Mouse (Mus musculus): ENCODE results near the gene Olfr1051. TPM values are rescaled to one million over a fixed set of nuclear protein-coding genes. Genes with fewer than 3 reads are reported as not detected.

Olfr1051 gene
- polyA plus RNA-seq (2014; fragmentation: Illumina TruSeq; extraction: RNeasy Lipid Tissue Mini Kit (QIAGEN cat#74804); ENCODE audit: low read depth, low replicate concordance) = not detected

DNA sequence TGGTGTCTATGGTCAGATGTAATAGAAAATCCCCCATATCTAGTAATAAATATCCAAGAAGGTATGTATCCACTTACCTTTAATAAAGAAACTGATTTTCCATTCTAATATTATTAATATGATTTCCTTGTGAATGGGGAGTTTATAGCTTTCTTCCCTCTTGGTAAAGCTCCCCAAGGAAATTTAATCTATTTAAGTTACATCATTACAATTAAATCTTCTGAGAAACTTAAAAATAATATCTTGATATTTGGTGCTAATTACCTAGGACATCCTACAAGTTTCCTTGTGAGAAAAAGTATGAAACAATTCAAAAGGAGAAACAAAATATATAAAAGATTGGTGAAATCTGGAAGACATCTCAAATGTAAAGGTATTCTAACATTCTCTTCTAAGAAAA is at the start of gene Olfr1051:
Gene Olfr1051, minus strand, starts transcription at position 101 of the 400 bp plus-strand sequence.

DNA sequence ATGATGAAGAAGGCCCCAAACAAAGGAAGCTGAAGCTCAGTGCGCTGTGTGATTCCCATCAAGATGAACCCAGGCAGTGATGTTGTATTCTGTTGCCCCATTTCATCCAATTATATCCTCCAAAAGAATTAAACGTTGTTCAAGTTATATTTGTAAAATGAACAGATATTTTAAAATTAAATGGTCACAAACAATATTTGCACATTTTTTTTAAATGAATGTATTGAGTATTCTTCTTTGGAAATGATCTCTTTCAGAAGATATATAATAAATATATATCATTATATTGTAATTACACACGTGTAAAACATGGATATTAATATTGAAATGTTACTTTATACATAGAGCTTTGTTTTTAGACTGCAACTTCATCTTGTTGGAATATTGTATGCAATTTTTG is 36.3 kb upstream of the Olfr1051 start, which contains the start of gene Olfr1053:
Gene Olfr1053, minus strand, starts transcription at position 101 of the 400 bp plus-strand sequence.

DNA sequence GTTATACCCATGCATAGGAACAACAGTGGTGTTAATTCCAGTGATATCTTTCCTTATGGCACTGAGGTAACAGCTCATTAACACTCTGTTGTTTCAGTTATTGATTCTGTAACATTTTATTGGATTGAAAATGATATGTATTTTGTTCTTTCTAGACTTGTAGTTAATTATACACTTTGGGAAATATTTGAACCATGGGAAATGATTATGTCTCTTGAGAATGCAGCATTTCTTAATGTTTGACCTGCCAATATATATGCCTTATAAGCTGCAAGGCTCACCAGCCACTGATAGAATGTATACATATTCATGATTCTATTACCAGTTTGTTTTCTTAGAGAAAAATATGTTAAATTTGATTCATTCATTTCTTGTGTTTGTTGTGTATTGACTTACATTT is 13.3 kb upstream of the Olfr1051 start, which contains the start of gene Olfr1052:
Gene Olfr1052, plus strand, starts transcription at position 301 of the 400 bp plus-strand sequence.

DNA sequence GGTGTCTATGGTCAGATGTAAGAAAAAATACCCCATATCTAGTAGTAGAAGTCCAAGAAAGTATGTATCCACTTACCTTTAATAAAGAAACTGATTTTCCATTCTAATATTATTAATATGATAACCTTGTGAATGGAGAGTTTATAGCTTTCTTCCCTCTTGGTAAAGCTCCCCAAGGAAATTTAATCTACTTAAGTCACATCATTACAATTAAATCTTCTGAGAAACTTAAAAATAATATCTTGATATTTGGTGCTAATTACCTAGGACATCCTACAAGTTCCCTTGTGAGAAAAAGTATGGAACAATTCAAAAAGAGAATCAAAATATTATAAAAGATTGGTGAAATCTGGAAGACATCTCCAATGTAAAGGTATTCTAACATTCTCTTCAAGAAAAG is 20.7 kb downstream of the Olfr1051 start, which contains the start of gene Olfr1049:
Gene Olfr1049, minus strand, starts transcription at position 101 of the 400 bp plus-strand sequence.

DNA sequence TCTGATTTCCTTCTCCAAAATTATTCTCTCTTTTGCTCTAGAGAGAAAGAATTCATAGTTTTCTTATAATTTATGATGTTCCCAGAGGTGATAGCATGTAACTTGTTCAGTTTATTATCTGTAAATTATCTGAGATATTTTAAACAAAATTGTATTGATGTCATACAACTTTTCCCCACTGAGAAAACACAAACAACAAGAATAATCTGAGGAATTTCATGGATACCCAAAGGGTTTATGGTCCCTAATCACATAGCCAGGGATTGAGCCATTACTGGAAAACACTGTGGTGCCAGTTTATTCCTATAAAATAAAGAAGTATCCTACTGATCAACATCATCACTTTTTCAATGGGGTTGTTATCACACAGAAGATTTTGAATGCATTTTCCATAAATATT is 38.7 kb downstream of the Olfr1051 start, which contains the start of gene Olfr1048:
Gene Olfr1048, minus strand, starts transcription at position 101 of the 400 bp plus-strand sequence.

DNA sequence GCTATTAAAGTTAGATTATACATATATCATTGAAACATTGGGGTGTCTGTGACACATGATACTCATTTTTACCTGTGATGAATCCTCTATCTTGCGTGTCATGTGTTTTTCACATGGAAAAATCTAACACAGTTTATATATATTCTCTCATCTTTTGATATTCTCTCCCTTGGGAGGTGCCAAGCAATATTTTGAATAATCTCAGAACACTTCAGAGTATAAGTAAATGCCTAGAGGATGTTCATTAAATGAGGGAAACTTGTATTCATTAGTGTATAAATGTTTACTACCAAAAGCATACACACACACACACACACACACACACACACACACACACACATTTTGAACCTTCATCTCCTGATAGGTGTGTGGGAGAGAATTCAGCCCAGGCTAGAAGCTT is 47.6 kb downstream of the Olfr1051 start, which contains the start of gene Olfr1047:
Gene Olfr1047, minus strand, starts transcription at position 101 of the 400 bp plus-strand sequence.

Other genes starting within 250 kb of the Olfr1051 start
- 2.3 TPM for gene Olfr1034, start 233.2 kb downstream of the Olfr1051 start, polyA plus RNA-seq (2014; fragmentation: Illumina TruSeq; extraction: RNeasy Lipid Tissue Mini Kit (QIAGEN cat#74804); ENCODE audit: low read depth, low replicate concordance)
- gene Olfr1036, start 205.1 kb downstream of the Olfr1051 start, polyA plus RNA-seq (2014; fragmentation: Illumina TruSeq; extraction: RNeasy Lipid Tissue Mini Kit (QIAGEN cat#74804); ENCODE audit: low read depth, low replicate concordance) = not detected
- not detected for gene Olfr1037, start 191.7 kb downstream of the Olfr1051 start, polyA plus RNA-seq (2014; fragmentation: Illumina TruSeq; extraction: RNeasy Lipid Tissue Mini Kit (QIAGEN cat#74804); ENCODE audit: low read depth, low replicate concordance)
- gene Olfr1039, start 143.2 kb downstream of the Olfr1051 start, polyA plus RNA-seq (2014; fragmentation: Illumina TruSeq; extraction: RNeasy Lipid Tissue Mini Kit (QIAGEN cat#74804); ENCODE audit: low read depth, low replicate concordance) = not detected
- gene Olfr1040, start 132.4 kb downstream of the Olfr1051 start, polyA plus RNA-seq (2014; fragmentation: Illumina TruSeq; extraction: RNeasy Lipid Tissue Mini Kit (QIAGEN cat#74804); ENCODE audit: low read depth, low replicate concordance) = not detected
- gene Olfr1042, start 117.2 kb downstream of the Olfr1051 start, polyA plus RNA-seq (2014; fragmentation: Illumina TruSeq; extraction: RNeasy Lipid Tissue Mini Kit (QIAGEN cat#74804); ENCODE audit: low read depth, low replicate concordance) = not detected
- not detected for gene Olfr1043, start 111.6 kb downstream of the Olfr1051 start, polyA plus RNA-seq (2014; fragmentation: Illumina TruSeq; extraction: RNeasy Lipid Tissue Mini Kit (QIAGEN cat#74804); ENCODE audit: low read depth, low replicate concordance)
- gene Olfr1044, start 101.3 kb downstream of the Olfr1051 start, polyA plus RNA-seq (2014; fragmentation: Illumina TruSeq; extraction: RNeasy Lipid Tissue Mini Kit (QIAGEN cat#74804); ENCODE audit: low read depth, low replicate concordance) = not detected
- not detected for gene Olfr52, start 93.4 kb downstream of the Olfr1051 start, polyA plus RNA-seq (2014; fragmentation: Illumina TruSeq; extraction: RNeasy Lipid Tissue Mini Kit (QIAGEN cat#74804); ENCODE audit: low read depth, low replicate concordance)
- not detected for gene Olfr1045, start 76.1 kb downstream of the Olfr1051 start, polyA plus RNA-seq (2014; fragmentation: Illumina TruSeq; extraction: RNeasy Lipid Tissue Mini Kit (QIAGEN cat#74804); ENCODE audit: low read depth, low replicate concordance)
- not detected for gene Olfr1046, start 59.8 kb downstream of the Olfr1051 start, polyA plus RNA-seq (2014; fragmentation: Illumina TruSeq; extraction: RNeasy Lipid Tissue Mini Kit (QIAGEN cat#74804); ENCODE audit: low read depth, low replicate concordance)
- gene Olfr1047, start 47.7 kb downstream of the Olfr1051 start, polyA plus RNA-seq (2014; fragmentation: Illumina TruSeq; extraction: RNeasy Lipid Tissue Mini Kit (QIAGEN cat#74804); ENCODE audit: low read depth, low replicate concordance) = not detected
- gene Olfr1048, start 38.8 kb downstream of the Olfr1051 start, polyA plus RNA-seq (2014; fragmentation: Illumina TruSeq; extraction: RNeasy Lipid Tissue Mini Kit (QIAGEN cat#74804); ENCODE audit: low read depth, low replicate concordance) = not detected
- gene Olfr1049, start 20.8 kb downstream of the Olfr1051 start, polyA plus RNA-seq (2014; fragmentation: Illumina TruSeq; extraction: RNeasy Lipid Tissue Mini Kit (QIAGEN cat#74804); ENCODE audit: low read depth, low replicate concordance) = not detected
- not detected for gene Olfr1052, start 13.4 kb upstream of the Olfr1051 start, polyA plus RNA-seq (2014; fragmentation: Illumina TruSeq; extraction: RNeasy Lipid Tissue Mini Kit (QIAGEN cat#74804); ENCODE audit: low read depth, low replicate concordance)
- gene Olfr1053, start 36.2 kb upstream of the Olfr1051 start, polyA plus RNA-seq (2014; fragmentation: Illumina TruSeq; extraction: RNeasy Lipid Tissue Mini Kit (QIAGEN cat#74804); ENCODE audit: low read depth, low replicate concordance) = not detected
- gene Olfr1054, start 56.3 kb upstream of the Olfr1051 start, polyA plus RNA-seq (2014; fragmentation: Illumina TruSeq; extraction: RNeasy Lipid Tissue Mini Kit (QIAGEN cat#74804); ENCODE audit: low read depth, low replicate concordance) = not detected
- not detected for gene Olfr1055, start 71.2 kb upstream of the Olfr1051 start, polyA plus RNA-seq (2014; fragmentation: Illumina TruSeq; extraction: RNeasy Lipid Tissue Mini Kit (QIAGEN cat#74804); ENCODE audit: low read depth, low replicate concordance)
- not detected for gene Olfr1056, start 83.4 kb upstream of the Olfr1051 start, polyA plus RNA-seq (2014; fragmentation: Illumina TruSeq; extraction: RNeasy Lipid Tissue Mini Kit (QIAGEN cat#74804); ENCODE audit: low read depth, low replicate concordance)
- gene Olfr1057, start 99.3 kb upstream of the Olfr1051 start, polyA plus RNA-seq (2014; fragmentation: Illumina TruSeq; extraction: RNeasy Lipid Tissue Mini Kit (QIAGEN cat#74804); ENCODE audit: low read depth, low replicate concordance) = not detected
- not detected for gene Olfr1058, start 109.5 kb upstream of the Olfr1051 start, polyA plus RNA-seq (2014; fragmentation: Illumina TruSeq; extraction: RNeasy Lipid Tissue Mini Kit (QIAGEN cat#74804); ENCODE audit: low read depth, low replicate concordance)
- not detected for gene Olfr1061, start 135.0 kb upstream of the Olfr1051 start, polyA plus RNA-seq (2014; fragmentation: Illumina TruSeq; extraction: RNeasy Lipid Tissue Mini Kit (QIAGEN cat#74804); ENCODE audit: low read depth, low replicate concordance)
- gene Olfr1062, start 147.7 kb upstream of the Olfr1051 start, polyA plus RNA-seq (2014; fragmentation: Illumina TruSeq; extraction: RNeasy Lipid Tissue Mini Kit (QIAGEN cat#74804); ENCODE audit: low read depth, low replicate concordance) = not detected
- not detected for gene Olfr1065, start 171.5 kb upstream of the Olfr1051 start, polyA plus RNA-seq (2014; fragmentation: Illumina TruSeq; extraction: RNeasy Lipid Tissue Mini Kit (QIAGEN cat#74804); ENCODE audit: low read depth, low replicate concordance)
- gene Olfr1066, start 177.2 kb upstream of the Olfr1051 start, polyA plus RNA-seq (2014; fragmentation: Illumina TruSeq; extraction: RNeasy Lipid Tissue Mini Kit (QIAGEN cat#74804); ENCODE audit: low read depth, low replicate concordance) = not detected
- not detected for gene Olfr228, start 208.3 kb upstream of the Olfr1051 start, polyA plus RNA-seq (2014; fragmentation: Illumina TruSeq; extraction: RNeasy Lipid Tissue Mini Kit (QIAGEN cat#74804); ENCODE audit: low read depth, low replicate concordance)
- gene Olfr1076, start 229.4 kb upstream of the Olfr1051 start, polyA plus RNA-seq (2014; fragmentation: Illumina TruSeq; extraction: RNeasy Lipid Tissue Mini Kit (QIAGEN cat#74804); ENCODE audit: low read depth, low replicate concordance) = not detected

Measured in adrenal gland, adult 10 weeks (tissue).